Mouse (Mus musculus) pancreas, adult 10 weeks (tissue): Measurements from ENCODE around the gene Gm43738. TPM values are rescaled to one million over a fixed set of nuclear protein-coding genes. Genes with fewer than 3 reads are reported as not detected.

Source experiments
- polyA plus RNA-seq: library from polyadenylated mRNA; stranded (reverse); fragments of 350-450 nt; fragmentation: Illumina TruSeq; extraction: RNeasy Lipid Tissue Mini Kit (QIAGEN cat#74804); gene quantifications from one replicate; pipeline ENCODE4 v1.2.3, GENCODE M21; 2015; ENCODE audit warnings: low read depth, low replicate concordance; ENCODE audit not compliant: insufficient read depth

Gm43738 gene
- polyA plus RNA-seq: not detected

GRCm38 (mm10) chr3:89100811-89101210 lies at the start of gene Gm43738:
Gm43738 (minus strand) TSS chr3:89101099.

GRCm38 (mm10) chr3:89135958-89136357 lies 35.1 kb upstream of the Gm43738 start, which contains the start of gene Pklr:
Pklr (plus strand) TSS chr3:89136142.

GRCm38 (mm10) chr3:89101812-89102494 lies 1.1 kb upstream of the Gm43738 start, which contains the start of gene Fdps:
Fdps (minus strand) TSS chr3:89101959.

GRCm38 (mm10) chr3:89093175-89093574 lies 7.7 kb downstream of the Gm43738 start, which contains the start of gene Rusc1:
Rusc1 (minus strand) TSS chr3:89093311.

Other genes starting within 250 kb of the Gm43738 start
- gene Msto1, start 187.1 kb downstream of the Gm43738 start, polyA plus RNA-seq: 4.3 TPM
- 5.7 TPM for gene Ash1l, start 150.5 kb downstream of the Gm43738 start, polyA plus RNA-seq
- 30.1 TPM for gene Dap3, start 149.9 kb downstream of the Gm43738 start, polyA plus RNA-seq
- gene Rusc1, start 7.8 kb downstream of the Gm43738 start, polyA plus RNA-seq: 11.2 TPM
- gene Fdps, start 860 bp upstream of the Gm43738 start, polyA plus RNA-seq: 15.9 TPM
- gene Pklr, start 35.0 kb upstream of the Gm43738 start, polyA plus RNA-seq: 1.7 TPM
- gene Hcn3, start 59.1 kb upstream of the Gm43738 start, polyA plus RNA-seq: 1.8 TPM
- gene Clk2, start 63.7 kb upstream of the Gm43738 start, polyA plus RNA-seq: 30.4 TPM
- gene Scamp3, start 76.4 kb upstream of the Gm43738 start, polyA plus RNA-seq: 15.8 TPM
- gene Fam189b, start 82.0 kb upstream of the Gm43738 start, polyA plus RNA-seq: 5.7 TPM
- 18.0 TPM for gene Gba, start 101.8 kb upstream of the Gm43738 start, polyA plus RNA-seq
- gene Thbs3, start 114.1 kb upstream of the Gm43738 start, polyA plus RNA-seq: 20.7 TPM
- gene Mtx1, start 126.0 kb upstream of the Gm43738 start, polyA plus RNA-seq: 31.8 TPM
- gene Muc1, start 128.0 kb upstream of the Gm43738 start, polyA plus RNA-seq: 71.5 TPM
- 94.1 TPM for gene Krtcap2, start 144.9 kb upstream of the Gm43738 start, polyA plus RNA-seq
- gene Trim46, start 145.2 kb upstream of the Gm43738 start, polyA plus RNA-seq: 2.9 TPM
- gene Dpm3, start 158.3 kb upstream of the Gm43738 start, polyA plus RNA-seq: 46.0 TPM
- gene Slc50a1, start 169.5 kb upstream of the Gm43738 start, polyA plus RNA-seq: 48.2 TPM
- 15.3 TPM for gene Efna1, start 180.0 kb upstream of the Gm43738 start, polyA plus RNA-seq
- gene Efna3, start 221.9 kb upstream of the Gm43738 start, polyA plus RNA-seq: not detected
- gene Efna4, start 236.9 kb upstream of the Gm43738 start, polyA plus RNA-seq: 0.52 TPM
- gene Adam15, start 248.9 kb upstream of the Gm43738 start, polyA plus RNA-seq: 66.8 TPM